Mouse (Mus musculus) macrophage (primary cell): Measurements from ENCODE around the gene Caml. TPM values are rescaled to one million over a fixed set of nuclear protein-coding genes. Genes with fewer than 3 reads are reported as not detected.
"Not testable (repeated sequence)": the region's sequence is repeated elsewhere in the genome, so short reads cannot be mapped to it uniquely, and the experiment has no call there.

Experiments used
- H3K27ac ChIP-seq: fragments of 350-480 bp; formaldehyde crosslinking; 2 replicates; pipeline ENCODE4 v1.9.0; 2021
- H3K36me3 ChIP-seq: fragments of 350-480 bp; formaldehyde crosslinking; 2 replicates; pipeline ENCODE4 v1.9.0; 2021; ENCODE audit errors: inconsistent target
- H3K4me3 ChIP-seq: fragments of 350-480 bp; formaldehyde crosslinking; 2 replicates; pipeline ENCODE4 v1.9.0; 2021; ENCODE audit errors: inconsistent target
- H3K79me2 ChIP-seq: fragments of 350-480 bp; formaldehyde crosslinking; 2 replicates; pipeline ENCODE4 v1.9.0; 2021; ENCODE audit errors: inconsistent target
- WGBS: methylation state at CpG from one replicate; pipeline ENCODE4 v1.1.7; 2026; ENCODE audit warnings: inconsistent platforms; ENCODE audit not compliant: missing documents; 5-methylcytosine and 5-hydroxymethylcytosine counted together
- polyA plus RNA-seq: library from polyadenylated mRNA; stranded (reverse); fragments of 250-400 nt; gene quantifications from 3 replicates; pipeline ENCODE4 v1.2.4, GENCODE M21; 2018; ENCODE audit warnings: inconsistent platforms
- total RNA-seq, 78 experiments: library from RNA; depleted of rRNA; stranded (reverse); fragments of 250-400 nt; gene quantifications; 1 replicate in 9 of 78; 2 replicates in 24 of 78; 3 replicates in 43 of 78; 4 replicates in 2 of 78; pipeline ENCODE4 v1.2.4; 2018; ENCODE audit warnings: inconsistent platforms in 56 of 78

Gene Caml
- total RNA-seq (2018; cell fraction: chromatin; rRNA removed) = 100 to 1,000 TPM in 2 of 26 experiments, 10 to 100 TPM in 24; 10.5 to 122 (median 45.4) TPM
- total RNA-seq (2018; cell fraction: cytosol; rRNA removed) = 10 to 100 TPM; 21.5 to 38.5 (median 32.8) TPM
- total RNA-seq (2018; cell fraction: nucleus; rRNA removed) = 100 to 1,000 TPM in 2 of 26 experiments, 10 to 100 TPM in 24; 14.6 to 118 (median 39.5) TPM
- 34.6 to 38.5 TPM (median 35.0 TPM) in 3 replicates for polyA plus RNA-seq

- H3K36me3 ChIP-seq = peaks cover 14% of the 10 kb centered on the region; the same call in 1 of the 2 replicates
- peaks cover 36% of the 10 kb centered on the region for H3K79me2 ChIP-seq
- under 1% methylated on average over 59 of the region's 59 CpGs for WGBS
- peak within 1 kb of the TSS; percentile 82 for H3K4me3 ChIP-seq
- peak within 1 kb of the TSS; percentile 89 for H3K27ac ChIP-seq
These were observed at the start of gene Caml for GRCm38 (mm10) chr13:55622649-55623541. Gene Caml (plus strand): TSS chr13:55623005.

GRCm38 (mm10) chr13:55573432-55573831, 49.4 kb upstream of the Caml start, which contains the start of gene Tmed9:
Gene Tmed9 (plus strand): TSS chr13:55573732.
- WGBS = 94% methylated on average over 2 of the region's 2 CpGs

GRCm38 (mm10) chr13:55574321-55574720, 48.5 kb upstream of the Caml start:
- Histone ChIP-seq H3K27ac (no peak overlapping the region), H3K79me2 (peaks cover 13% of the 10 kb centered on the region), H3K36me3 (no peaks in the 10 kb centered on the region), H3K4me3 (no peak overlapping the region)
- 78% methylated on average over 5 of the region's 5 CpGs for WGBS

More at GRCm38 (mm10) chr13:55573432-55573831, 49.4 kb upstream of the Caml start, which contains the start of gene Tmed9:
- Histone ChIP-seq H3K4me3 (no peak within 1 kb of the TSS), H3K27ac (no peak within 1 kb of the TSS), H3K79me2 (peaks cover 22% of the 10 kb centered on the region), H3K36me3 (no peaks in the 10 kb centered on the region)

- H3K79me2 ChIP-seq = no peaks in the 10 kb centered on the region
- 69% methylated on average over 5 of the region's 5 CpGs for WGBS
- H3K36me3 ChIP-seq = no peaks in the 10 kb centered on the region
- H3K4me3 ChIP-seq = no peak overlapping the region
- no peak overlapping the region for H3K27ac ChIP-seq
These were observed 46.9 kb upstream of the Caml start for GRCm38 (mm10) chr13:55575932-55576331.

- H3K27ac ChIP-seq, H3K4me3 ChIP-seq, H3K36me3 ChIP-seq, H3K79me2 ChIP-seq: not testable (repeated sequence)
- 88% methylated on average over 5 of the region's 7 CpGs for WGBS
These were observed 45.9 kb upstream of the Caml start for GRCm38 (mm10) chr13:55576872-55577271.

GRCm38 (mm10) chr13:55578086-55578485, 44.7 kb upstream of the Caml start:
- H3K27ac ChIP-seq = no peak overlapping the region
- WGBS = 73% methylated on average over 4 of the region's 4 CpGs
- H3K79me2 ChIP-seq = no peaks in the 10 kb centered on the region
- no peaks in the 10 kb centered on the region for H3K36me3 ChIP-seq
- no peak overlapping the region for H3K4me3 ChIP-seq

GRCm38 (mm10) chr13:55591961-55592490, 30.8 kb upstream of the Caml start:
- Histone ChIP-seq H3K36me3 (peaks cover 23% of the 10 kb centered on the region), H3K4me3 (no peak overlapping the region), H3K79me2 (peaks cover 21% of the 10 kb centered on the region), H3K27ac (no peak overlapping the region)
- WGBS = 88% methylated on average over 3 of the region's 4 CpGs

- WGBS = 5% methylated on average over 29 of the region's 29 CpGs
- Histone ChIP-seq H3K27ac (peak overlapping the region; percentile 59), H3K79me2 (peaks cover 21% of the 10 kb centered on the region), H3K36me3 (peaks cover 27% of the 10 kb centered on the region), H3K4me3 (peak overlapping the region; percentile 98)
These were observed 30.1 kb upstream of the Caml start for GRCm38 (mm10) chr13:55592512-55593253.

- under 1% methylated on average over 30 of the region's 31 CpGs for WGBS
These were observed 29.5 kb upstream of the Caml start for GRCm38 (mm10) chr13:55593254-55593747.

GRCm38 (mm10) chr13:55595375-55595774, 27.4 kb upstream of the Caml start:
- H3K36me3 ChIP-seq = peaks cover 27% of the 10 kb centered on the region
- no peak overlapping the region for H3K27ac ChIP-seq
- WGBS = 92% methylated on average over 11 of the region's 12 CpGs
- H3K4me3 ChIP-seq = no peak overlapping the region
- H3K79me2 ChIP-seq = peaks cover 26% of the 10 kb centered on the region

More at GRCm38 (mm10) chr13:55593254-55593747, 29.5 kb upstream of the Caml start:
- Histone ChIP-seq H3K36me3 (peaks cover 27% of the 10 kb centered on the region), H3K79me2 (peaks cover 21% of the 10 kb centered on the region), H3K27ac (peak overlapping the region; percentile 59), H3K4me3 (peak overlapping the region; percentile 98)

- peaks cover 27% of the 10 kb centered on the region for H3K36me3 ChIP-seq
- H3K27ac ChIP-seq = no peak overlapping the region
- peaks cover 39% of the 10 kb centered on the region for H3K79me2 ChIP-seq
- no peak overlapping the region for H3K4me3 ChIP-seq
- WGBS = 97% methylated on average over 12 of the region's 12 CpGs
These were observed 26.0 kb upstream of the Caml start for GRCm38 (mm10) chr13:55596802-55597201.

- Histone ChIP-seq H3K27ac (peak within 1 kb of the TSS; percentile 91), H3K79me2 (peaks cover 51% of the 10 kb centered on the region), H3K36me3 (peaks cover 35% of the 10 kb centered on the region), H3K4me3 (peak within 1 kb of the TSS; percentile 97)
- 7% methylated on average over 51 of the region's 51 CpGs for WGBS
These were observed 23.0 kb upstream of the Caml start, which contains the start of gene B4galt7 for GRCm38 (mm10) chr13:55599566-55600540. Gene B4galt7 (plus strand): TSS chr13:55599896.

GRCm38 (mm10) chr13:55600657-55601056, 22.1 kb upstream of the Caml start:
- Histone ChIP-seq H3K27ac (peak overlapping the region; percentile 91), H3K4me3 (peak overlapping the region; percentile 97), H3K36me3 (peaks cover 32% of the 10 kb centered on the region), H3K79me2 (peaks cover 53% of the 10 kb centered on the region)
- 1% methylated on average over 9 of the region's 9 CpGs for WGBS
